ENCODE assay signal across 8 mouse cellular contexts in genomic region chr3:104639749-104640368, GRCm38 (mm10). TPM values are rescaled to one million over a fixed set of nuclear protein-coding genes. Genes with fewer than 3 reads are reported as not detected.
DNase-seq lines count a peak whose midpoint lies in the region; ATAC-seq and TF ChIP-seq lines count a peak whose summit lies in the region.

No protein-coding gene starts in this region.

- peak overlapping the region; percentile 89 for H3K9ac ChIP-seq in embryonic facial prominence, embryonic 14.5 days (ENCODE audit: low read depth, low read length)
- peak overlapping the region; percentile 92; the same call in 1 of the 2 replicates for H3K9ac ChIP-seq in limb, embryonic 12.5 days (replicated peaks)
- H3K9ac ChIP-seq in neural tube, embryonic 14.5 days (replicated peaks; ENCODE audit: low read depth, low read length): no peak overlapping the region

- WGBS in lung, adult 2 months: 44% methylated on average over 10 of the region's 10 CpGs
- WGBS in embryonic facial prominence, embryonic 14.5 days: 20% methylated on average over 10 of the region's 10 CpGs
- 19% methylated on average over 10 of the region's 10 CpGs for WGBS in limb, embryonic 12.5 days
- WGBS in neural tube, embryonic 14.5 days: 17% methylated on average over 10 of the region's 10 CpGs

- no peak overlapping the region for H3K27ac ChIP-seq in embryonic facial prominence, embryonic 14.5 days (replicated peaks; ENCODE audit: low read depth, low read length)
- no peak overlapping the region for H3K27ac ChIP-seq in limb, embryonic 12.5 days
- H3K27ac ChIP-seq in neural tube, embryonic 14.5 days (ENCODE audit: low read depth, low read length): no peak overlapping the region

- H3K4me3 ChIP-seq in lung, adult 2 months (replicated peaks; ENCODE audit: extremely low read depth, low read depth, low read length): peak overlapping the region; percentile 71
- H3K4me3 ChIP-seq in embryonic facial prominence, embryonic 14.5 days (ENCODE audit: low read depth, low read length): peak overlapping the region; percentile 91
- peak overlapping the region; percentile 91 for H3K4me3 ChIP-seq in limb, embryonic 12.5 days (replicated peaks)
- peak overlapping the region; percentile 86 for H3K4me3 ChIP-seq in neural tube, embryonic 14.5 days (ENCODE audit: low read depth, low read length)

- no peak for ATAC-seq in embryonic facial prominence, embryonic 14.5 days (ENCODE audit: low read depth)
- no peak for ATAC-seq in limb, embryonic 12.5 days (ENCODE audit: insufficient number of reproducible peaks, insufficient read depth, low FRiP score, low TSS enrichment, low read depth)
- no peak for ATAC-seq in neural tube, embryonic 14.5 days (ENCODE audit: low read depth)

- TF ChIP-seq CTCF in lung, adult 2 months (IDR thresholded peaks at IDR 0.05; ENCODE audit: insufficient read depth, low read length): no peak

- no peak for TF ChIP-seq POLR2A in lung, adult 2 months (IDR thresholded peaks at IDR 0.05; ENCODE audit: borderline replicate concordance, extremely low read depth, low read depth, low read length)

- no peaks in the 10 kb centered on the region for H3K27me3 ChIP-seq in embryonic facial prominence, embryonic 14.5 days (replicated peaks; ENCODE audit: control insufficient read depth, insufficient read depth, low read length)
- no peaks in the 10 kb centered on the region for H3K27me3 ChIP-seq in limb, embryonic 12.5 days
- H3K27me3 ChIP-seq in neural tube, embryonic 14.5 days (ENCODE audit: control insufficient read depth, insufficient read depth, low read length): no peaks in the 10 kb centered on the region

- H3K4me1 ChIP-seq in lung, adult 2 months (ENCODE audit: control insufficient read depth, insufficient read depth, low read length): peaks cover 3% of the 10 kb centered on the region; the same call in 1 of the 2 replicates
- H3K4me1 ChIP-seq in embryonic facial prominence, embryonic 14.5 days (ENCODE audit: control insufficient read depth, insufficient read depth, low read length): peaks cover 6% of the 10 kb centered on the region; the same call in 1 of the 2 replicates
- H3K4me1 ChIP-seq in limb, embryonic 12.5 days (replicated peaks): peaks cover 15% of the 10 kb centered on the region
- no peaks in the 10 kb centered on the region for H3K4me1 ChIP-seq in neural tube, embryonic 14.5 days (ENCODE audit: control insufficient read depth, insufficient read depth, low read length)

- DNase-seq in lung, adult 2 months: no peak
- no peak for DNase-seq in lung, postnatal 14 days
- no peak for DNase-seq in embryonic facial prominence, embryonic 14.5 days (ENCODE audit: low spot score)
- no peak for DNase-seq in frontal cortex, postnatal 25 days (ENCODE audit: low spot score in 2 of 2)
- no peak for DNase-seq in frontal cortex, adult 2 months (ENCODE audit: extremely low spot score in 1 of 2, low spot score in 1 of 2)
- no peak for DNase-seq in embryo, embryonic 10 days (ENCODE audit: low spot score)

- peak overlapping the region; percentile 77 for H3K4me2 ChIP-seq in embryonic facial prominence, embryonic 14.5 days (ENCODE audit: low read depth, low read length)
- peak overlapping the region; percentile 89 for H3K4me2 ChIP-seq in limb, embryonic 12.5 days
- H3K4me2 ChIP-seq in neural tube, embryonic 14.5 days (ENCODE audit: low read depth, low read length): peak overlapping the region; percentile 92

- no peaks in the 10 kb centered on the region for H3K36me3 ChIP-seq in embryonic facial prominence, embryonic 14.5 days (ENCODE audit: control insufficient read depth, insufficient read depth, low read length)
- H3K36me3 ChIP-seq in limb, embryonic 12.5 days: no peaks in the 10 kb centered on the region
- H3K36me3 ChIP-seq in neural tube, embryonic 14.5 days (ENCODE audit: control insufficient read depth, insufficient read depth, low read length): no peaks in the 10 kb centered on the region

- H3K9me3 ChIP-seq in embryonic facial prominence, embryonic 14.5 days (ENCODE audit: control insufficient read depth, low read length): no peaks in the 10 kb centered on the region
- no peaks in the 10 kb centered on the region for H3K9me3 ChIP-seq in limb, embryonic 12.5 days
- no peaks in the 10 kb centered on the region for H3K9me3 ChIP-seq in neural tube, embryonic 14.5 days (ENCODE audit: control insufficient read depth, low read length)

RNA-seq across cellular contexts. Expression of gene Slc16a1, which starts 1.4 kb away (rescaled TPM):
- polyA plus RNA-seq in lung, adult 2 months (2012; rRNA removed): 14.5 and 15.7 TPM in 2 replicates
- 30.9 and 39.2 TPM in 2 replicates for polyA plus RNA-seq in embryonic facial prominence, embryonic 14.5 days (2014; fragmentation: Nextera tagmentation; extraction: Ambion mirVana)
- 44.6 and 45.3 TPM in 2 replicates for polyA plus RNA-seq in limb, embryonic 12.5 days (2016; fragmentation: Nextera tagmentation; extraction: Ambion mirVana)
- 7.6 and 10.2 TPM in 2 replicates for polyA plus RNA-seq in neural tube, embryonic 14.5 days (2014; fragmentation: Nextera tagmentation; extraction: Ambion mirVana)
- 22.1 and 23.0 TPM in 2 replicates for polyA plus RNA-seq in frontal cortex, adult 2 months (2012; rRNA removed)
